Mouse (Mus musculus) liver, postnatal 0 days (tissue): ENCODE measurements at regions not wholly inside any gene's neighbourhood (a gene's known extent, or its start where the extent isn't known, plus 50 kb on each side); places are given as distances from the start of the nearest gene placed in this dataset.

Experiments
- ATAC-seq: fragments of 200-750 bp; cut with Nextera tagmentation; 2 replicates; pipeline ENCODE4 v1.8.0; 2017; ENCODE audit warnings: mild to moderate bottlenecking, moderate library complexity
- DNase-seq: peaks from one replicate; pipeline ENCODE4 v3.0.0-alpha.2; 2016
- H3K27ac ChIP-seq: fragments of 300-500 bp; sonication (generic); 2 replicates; pipeline ENCODE4 v1.5.1; 2014; ENCODE audit warnings: antibody characterized with exemption, moderate library complexity, mild to moderate bottlenecking, low read depth
- H3K27me3 ChIP-seq: fragments of 300-500 bp; sonication (generic); 2 replicates; pipeline ENCODE4 v1.6.1; 2014; ENCODE audit warnings: low read length, control low read depth, mixed read lengths; ENCODE audit not compliant: insufficient read depth
- H3K36me3 ChIP-seq: fragments of 300-500 bp; sonication (generic); replicated peaks from 2 replicates; pipeline ENCODE4 v1.6.1; 2014; ENCODE audit warnings: mild to moderate bottlenecking, control low read depth, low read length, moderate library complexity, mixed read lengths; ENCODE audit not compliant: insufficient read depth
- H3K4me1 ChIP-seq: fragments of 300-500 bp; sonication (generic); 2 replicates; pipeline ENCODE4 v1.6.1; 2014; ENCODE audit warnings: antibody characterized with exemption, mild to moderate bottlenecking, control low read depth; ENCODE audit not compliant: insufficient read depth
- H3K4me2 ChIP-seq: fragments of 300-500 bp; sonication (generic); 2 replicates; pipeline ENCODE4 v1.6.1; 2014; ENCODE audit warnings: low read depth, mild to moderate bottlenecking, low read length, moderate library complexity, mixed read lengths
- H3K4me3 ChIP-seq: fragments of 300-500 bp; sonication (generic); 2 replicates; pipeline ENCODE4 v1.5.1; 2014; ENCODE audit warnings: low read depth, low read length
- H3K9ac ChIP-seq: fragments of 300-500 bp; sonication (generic); replicated peaks from 2 replicates; pipeline ENCODE4 v1.6.1; 2014; ENCODE audit warnings: mild to moderate bottlenecking, moderate library complexity
- H3K9me3 ChIP-seq: fragments of 300-500 bp; sonication (generic); 2 replicates; pipeline ENCODE4 v1.6.1; 2016; ENCODE audit warnings: mild to moderate bottlenecking, control low read depth, low read length, mixed read lengths
- CTCF ChIP-seq: sonication (generic); IDR thresholded peaks from 2 replicates; pipeline ENCODE4 v1.5.1; 2016; ENCODE audit warnings: antibody characterized with exemption, low read depth
- EP300 ChIP-seq: IDR thresholded peaks from 2 replicates; pipeline ENCODE4 v1.6.1; 2016; ENCODE audit warnings: antibody characterized with exemption, low read depth, mild to moderate bottlenecking
- WGBS: fragments of 180-500 bp; shearing (Covaris S2); extraction: QIAGEN DNeasy Blood & Tissue Kit; methylation state at CpG from one replicate; pipeline ENCODE4 v1.1.7; 2014; ENCODE audit not compliant: insufficient replicate concordance; 5-methylcytosine and 5-hydroxymethylcytosine counted together

GRCm38 (mm10) chr10:68894121-68894520 lies 170.7 kb downstream of the Tmem26 start:
- WGBS, result 84% methylated on average over 6 of the region's 6 CpGs

GRCm38 (mm10) chr10:68897524-68897923 lies 174.1 kb downstream of the Tmem26 start:
- Histone ChIP-seq H3K4me3 (no peak overlapping the region), H3K36me3 (no peaks in the 10 kb centered on the region), H3K4me2 (no peak overlapping the region), H3K9ac (no peak overlapping the region), H3K4me1 (0 out of 2 replicates have a peak, but pooled peaks cover 7% of the 10 kb centered on the region), H3K27ac (no peak overlapping the region), H3K27me3 (no peaks in the 10 kb centered on the region), H3K9me3 (no peaks in the 10 kb centered on the region)
- ATAC-seq (no peak), DNase-seq (no peak)
- TF ChIP-seq EP300, result no peak
- no peak for TF ChIP-seq CTCF
- 76% methylated on average over 3 of the region's 3 CpGs for WGBS

More at GRCm38 (mm10) chr10:68894121-68894520, 170.7 kb downstream of the Tmem26 start:
- no peak for ATAC-seq
- Histone ChIP-seq H3K4me2 (no peak overlapping the region), H3K4me3 (no peak overlapping the region), H3K27me3 (no peaks in the 10 kb centered on the region), H3K27ac (no peak overlapping the region), H3K36me3 (no peaks in the 10 kb centered on the region), H3K9ac (no peak overlapping the region), H3K4me1 (0 out of 2 replicates have a peak, but pooled peaks cover 7% of the 10 kb centered on the region), H3K9me3 (no peaks in the 10 kb centered on the region)
- DNase-seq, result no peak
- TF ChIP-seq CTCF, result no peak
- TF ChIP-seq EP300, result no peak

- no peaks in the 10 kb centered on the region for H3K4me1 ChIP-seq
- H3K9ac ChIP-seq, result no peak overlapping the region
- no peaks in the 10 kb centered on the region for H3K36me3 ChIP-seq
- H3K27me3 ChIP-seq, result no peaks in the 10 kb centered on the region
- 59% methylated on average over 4 of the region's 4 CpGs for WGBS
- H3K4me2 ChIP-seq, result no peak overlapping the region
- H3K4me3 ChIP-seq, result no peak overlapping the region
- peak; percentile 1 for DNase-seq
- ATAC-seq, result no peak
- no peaks in the 10 kb centered on the region for H3K9me3 ChIP-seq
- no peak overlapping the region for H3K27ac ChIP-seq
- TF ChIP-seq EP300 (no peak), CTCF (no peak)
Measured at GRCm38 (mm10) chr10:68901168-68901567, 177.7 kb downstream of the Tmem26 start.

- Histone ChIP-seq H3K36me3 (no peaks in the 10 kb centered on the region), H3K4me1 (no peaks in the 10 kb centered on the region), H3K27ac (no peak overlapping the region), H3K9ac (no peak overlapping the region), H3K27me3 (no peaks in the 10 kb centered on the region), H3K4me3 (no peak overlapping the region), H3K9me3 (no peaks in the 10 kb centered on the region), H3K4me2 (no peak overlapping the region)
- no peak for ATAC-seq
- DNase-seq, result peak; percentile 24
- WGBS, result 22% methylated on average over 3 of the region's 3 CpGs
- TF ChIP-seq CTCF, result peak; percentile 73
- no peak for TF ChIP-seq EP300
Measured at GRCm38 (mm10) chr10:68902670-68903069, 179.2 kb downstream of the Tmem26 start.

DNA sequence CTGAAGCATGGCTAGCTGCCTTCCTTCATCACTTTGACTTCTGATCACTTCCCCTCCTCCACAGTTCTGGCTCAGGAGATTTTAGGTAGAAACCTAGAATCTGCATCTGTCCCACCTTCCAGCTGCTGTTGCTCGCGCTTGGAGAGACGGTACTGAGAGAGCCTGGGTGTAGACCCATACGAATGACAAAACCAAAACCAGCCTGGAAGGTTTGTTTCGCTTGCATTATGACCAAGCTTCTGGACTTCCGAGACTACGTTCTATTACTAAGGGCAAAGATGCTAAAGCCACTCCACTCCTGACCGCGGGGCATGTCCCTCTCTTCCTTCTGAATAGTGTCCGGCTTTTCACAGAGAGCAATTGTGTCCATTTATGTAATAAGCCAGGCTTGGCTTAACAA lies 180.9 kb downstream of the Tmem26 start:
- 88% methylated on average over 10 of the region's 10 CpGs for WGBS
- Histone ChIP-seq H3K4me2 (no peak overlapping the region), H3K27me3 (no peaks in the 10 kb centered on the region), H3K4me1 (no peaks in the 10 kb centered on the region), H3K27ac (no peak overlapping the region), H3K36me3 (no peaks in the 10 kb centered on the region), H3K9me3 (no peaks in the 10 kb centered on the region), H3K4me3 (no peak overlapping the region), H3K9ac (no peak overlapping the region)
- TF ChIP-seq CTCF, result no peak
- TF ChIP-seq EP300, result no peak
- ATAC-seq, result no peak
- no peak for DNase-seq

GRCm38 (mm10) chr10:68908236-68908635 lies 184.8 kb downstream of the Tmem26 start:
- no peak overlapping the region for H3K4me2 ChIP-seq
- H3K27me3 ChIP-seq, result no peaks in the 10 kb centered on the region
- no peak overlapping the region for H3K27ac ChIP-seq
- DNase-seq, result peak; percentile 69
- no peak for ATAC-seq
- H3K36me3 ChIP-seq, result no peaks in the 10 kb centered on the region
- no peaks in the 10 kb centered on the region for H3K9me3 ChIP-seq
- H3K9ac ChIP-seq, result no peak overlapping the region
- H3K4me1 ChIP-seq, result no peaks in the 10 kb centered on the region
- TF ChIP-seq EP300 (no peak), CTCF (peak; percentile 62)
- whole genome bisulfite sequencing, result 21% methylated on average over 5 of the region's 5 CpGs
- H3K4me3 ChIP-seq, result no peak overlapping the region

- Histone ChIP-seq H3K4me3 (no peak overlapping the region), H3K36me3 (no peaks in the 10 kb centered on the region), H3K4me2 (no peak overlapping the region), H3K27ac (no peak overlapping the region), H3K27me3 (no peaks in the 10 kb centered on the region), H3K9me3 (no peaks in the 10 kb centered on the region), H3K9ac (no peak overlapping the region), H3K4me1 (no peaks in the 10 kb centered on the region)
- DNase-seq (no peak), ATAC-seq (no peak)
- no peak for TF ChIP-seq CTCF
- TF ChIP-seq EP300, result no peak
- 80% methylated on average over 10 of the region's 10 CpGs for whole genome bisulfite sequencing
Measured at GRCm38 (mm10) chr10:68909018-68909417, 185.6 kb downstream of the Tmem26 start.
